Mouse (Mus musculus): ENCODE results near the gene Prkca. TPM values are rescaled to one million over a fixed set of nuclear protein-coding genes. Genes with fewer than 3 reads are reported as not detected.

The Prkca gene
- polyA plus RNA-seq, 1 experiment: 43.2 TPM

DNA sequence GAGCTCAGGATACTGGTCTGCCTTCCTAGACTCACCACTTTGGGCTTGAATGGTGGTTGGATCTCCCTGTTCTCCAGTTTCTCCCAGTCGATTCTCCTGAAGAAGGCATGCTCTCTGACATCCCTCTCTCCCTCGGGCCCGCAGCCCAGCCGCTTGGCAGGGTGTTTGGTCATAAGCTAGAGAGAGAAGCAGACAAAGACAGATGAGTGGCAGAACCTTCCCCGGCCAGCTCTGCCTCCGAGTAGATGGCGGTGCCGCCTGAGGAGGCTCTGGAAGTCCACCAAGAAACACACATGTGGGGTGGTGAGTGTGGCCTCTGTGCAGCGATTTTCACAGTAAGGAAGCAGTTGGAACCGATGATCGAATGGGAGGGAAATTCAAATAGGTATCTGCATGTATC lies 392.3 kb downstream of the Prkca start:
- H3K27ac ChIP-seq (ENCODE audit: insufficient read depth, low read length): no peak overlapping the region
- H3K4me3 ChIP-seq (ENCODE audit: insufficient read depth, low read length): no peak overlapping the region
- TF ChIP-seq CTCF (IDR thresholded peaks at IDR 0.05; ENCODE audit: borderline replicate concordance, insufficient read depth, low read length) (no peak), POLR2A (IDR thresholded peaks at IDR 0.05; ENCODE audit: low read depth, low read length) (no peak)
- H3K4me1 ChIP-seq (ENCODE audit: control insufficient read depth, insufficient read depth, low read length): no peaks in the 10 kb centered on the region

DNA sequence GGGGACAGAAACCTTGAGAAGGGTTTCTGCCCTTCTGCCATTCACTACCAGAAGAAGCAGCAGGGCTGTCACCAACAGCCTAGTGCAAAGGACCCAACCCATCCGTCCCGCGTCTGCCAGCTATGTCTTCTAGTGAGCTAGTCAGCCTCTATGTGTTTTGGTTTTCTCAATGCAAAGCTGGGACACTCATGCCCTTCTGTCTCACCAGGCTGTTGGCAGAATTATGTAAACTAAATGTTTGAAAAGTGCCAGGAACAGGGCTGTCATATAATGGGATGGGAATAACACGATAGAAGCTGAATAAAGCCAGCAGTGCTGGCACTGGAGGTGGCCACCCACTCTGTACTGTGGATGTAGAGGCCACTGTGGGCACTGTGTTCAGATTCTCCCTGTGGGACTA lies 393.1 kb downstream of the Prkca start:
- Histone ChIP-seq H3K4me1 (ENCODE audit: control insufficient read depth, insufficient read depth, low read length) (no peaks in the 10 kb centered on the region), H3K4me3 (ENCODE audit: insufficient read depth, low read length) (no peak overlapping the region), H3K27ac (ENCODE audit: insufficient read depth, low read length) (no peak overlapping the region)
- no peak for TF ChIP-seq CTCF (IDR thresholded peaks at IDR 0.05; ENCODE audit: borderline replicate concordance, insufficient read depth, low read length)
- no peak for TF ChIP-seq POLR2A (IDR thresholded peaks at IDR 0.05; ENCODE audit: low read depth, low read length)

DNA sequence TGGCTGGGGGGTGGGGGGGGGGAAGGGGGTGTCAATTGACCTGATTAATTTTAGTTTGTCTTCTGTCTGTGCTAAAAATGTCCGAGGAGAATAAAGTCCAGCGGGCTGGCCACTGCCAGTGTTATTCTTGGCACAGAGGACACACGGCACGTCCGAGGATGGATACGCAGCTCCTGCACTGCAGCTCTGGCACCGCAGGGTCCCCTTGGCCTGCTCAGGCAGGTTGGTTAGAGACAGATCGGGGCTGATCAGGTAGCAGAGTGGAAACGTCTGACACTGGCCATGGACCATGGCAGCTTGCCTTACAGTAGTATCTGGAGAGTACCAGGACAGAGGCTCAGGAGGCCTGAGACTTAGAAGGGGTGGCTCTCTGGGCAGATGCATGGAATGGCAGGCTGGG lies 393.5 kb downstream of the Prkca start:
- Histone ChIP-seq H3K27ac (ENCODE audit: insufficient read depth, low read length) (no peak overlapping the region), H3K4me3 (ENCODE audit: insufficient read depth, low read length) (no peak overlapping the region), H3K4me1 (ENCODE audit: control insufficient read depth, insufficient read depth, low read length) (no peaks in the 10 kb centered on the region)
- TF ChIP-seq CTCF (IDR thresholded peaks at IDR 0.05; ENCODE audit: borderline replicate concordance, insufficient read depth, low read length) (no peak), POLR2A (IDR thresholded peaks at IDR 0.05; ENCODE audit: low read depth, low read length) (no peak)

DNA sequence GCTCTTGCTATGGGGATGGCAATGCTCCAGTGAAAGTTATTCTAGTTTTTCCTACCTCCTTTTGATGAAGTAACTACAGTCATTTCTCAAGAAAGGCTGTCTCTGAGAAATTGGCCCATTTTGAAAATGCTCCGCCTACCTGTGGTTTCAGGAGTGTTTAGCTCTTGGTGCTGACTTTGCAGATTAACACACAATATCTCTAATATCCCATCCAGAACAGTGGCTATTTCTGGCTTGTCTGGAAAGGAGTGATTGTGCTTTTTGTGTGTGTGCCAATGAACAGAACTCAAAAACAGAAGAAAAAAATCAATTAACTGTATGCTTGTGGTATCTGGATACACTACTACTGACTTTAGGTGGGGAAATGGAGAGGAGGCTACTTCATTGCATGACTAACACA lies 395.8 kb downstream of the Prkca start:
- H3K4me1 ChIP-seq (ENCODE audit: control insufficient read depth, insufficient read depth, low read length): no peaks in the 10 kb centered on the region
- no peak for TF ChIP-seq POLR2A (IDR thresholded peaks at IDR 0.05; ENCODE audit: low read depth, low read length)
- TF ChIP-seq CTCF (IDR thresholded peaks at IDR 0.05; ENCODE audit: borderline replicate concordance, insufficient read depth, low read length): no peak
- H3K27ac ChIP-seq (ENCODE audit: insufficient read depth, low read length): no peak overlapping the region
- H3K4me3 ChIP-seq (ENCODE audit: insufficient read depth, low read length): no peak overlapping the region

DNA sequence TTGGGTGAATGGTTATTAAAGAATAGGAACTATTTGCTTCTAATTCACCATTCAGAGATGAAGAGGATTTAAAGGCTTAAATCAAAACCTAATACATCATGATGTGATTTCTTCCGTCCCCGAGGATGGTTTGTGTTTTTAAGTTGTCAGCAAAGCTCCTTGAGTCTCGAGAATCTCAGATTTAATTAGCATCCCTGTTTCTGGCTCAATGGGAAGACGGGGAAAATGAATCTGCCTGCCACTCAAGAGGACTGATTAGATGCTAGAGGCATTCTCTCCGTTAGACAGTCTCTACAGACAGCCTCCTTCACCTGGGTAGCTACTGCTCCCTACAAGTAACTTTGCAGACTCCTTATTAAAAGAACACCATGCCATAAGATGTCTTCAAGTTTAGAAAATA lies 396.9 kb downstream of the Prkca start:
- TF ChIP-seq CTCF (IDR thresholded peaks at IDR 0.05; ENCODE audit: borderline replicate concordance, insufficient read depth, low read length): no peak
- no peak for TF ChIP-seq POLR2A (IDR thresholded peaks at IDR 0.05; ENCODE audit: low read depth, low read length)
- Histone ChIP-seq H3K4me3 (ENCODE audit: insufficient read depth, low read length) (no peak overlapping the region), H3K4me1 (ENCODE audit: control insufficient read depth, insufficient read depth, low read length) (no peaks in the 10 kb centered on the region), H3K27ac (ENCODE audit: insufficient read depth, low read length) (no peak overlapping the region)

DNA sequence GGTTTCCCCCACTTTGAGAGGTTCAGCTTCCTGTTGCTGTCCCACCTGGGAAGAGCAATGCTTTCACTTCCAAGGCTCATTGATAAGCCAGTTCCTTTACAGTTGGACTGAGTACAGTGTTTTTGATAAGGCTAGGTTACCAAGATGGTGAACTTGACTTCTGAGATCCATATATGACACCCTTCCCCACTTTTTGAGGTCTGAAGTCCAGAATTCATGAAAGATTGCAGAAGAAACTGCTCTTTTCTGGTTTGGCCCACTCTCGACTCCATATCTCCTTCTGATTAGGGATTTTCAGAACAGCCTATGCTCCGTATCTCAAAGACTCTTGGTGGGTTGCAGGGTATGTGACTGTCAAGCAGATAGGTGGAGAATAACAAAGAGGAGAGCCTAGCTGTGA lies 406.8 kb downstream of the Prkca start:
- H3K27ac ChIP-seq (ENCODE audit: insufficient read depth, low read length): no peak overlapping the region
- no peak overlapping the region for H3K4me3 ChIP-seq (ENCODE audit: insufficient read depth, low read length)
- no peaks in the 10 kb centered on the region for H3K4me1 ChIP-seq (ENCODE audit: control insufficient read depth, insufficient read depth, low read length)
- TF ChIP-seq CTCF (IDR thresholded peaks at IDR 0.05; ENCODE audit: borderline replicate concordance, insufficient read depth, low read length) (no peak), POLR2A (IDR thresholded peaks at IDR 0.05; ENCODE audit: low read depth, low read length) (no peak)

DNA sequence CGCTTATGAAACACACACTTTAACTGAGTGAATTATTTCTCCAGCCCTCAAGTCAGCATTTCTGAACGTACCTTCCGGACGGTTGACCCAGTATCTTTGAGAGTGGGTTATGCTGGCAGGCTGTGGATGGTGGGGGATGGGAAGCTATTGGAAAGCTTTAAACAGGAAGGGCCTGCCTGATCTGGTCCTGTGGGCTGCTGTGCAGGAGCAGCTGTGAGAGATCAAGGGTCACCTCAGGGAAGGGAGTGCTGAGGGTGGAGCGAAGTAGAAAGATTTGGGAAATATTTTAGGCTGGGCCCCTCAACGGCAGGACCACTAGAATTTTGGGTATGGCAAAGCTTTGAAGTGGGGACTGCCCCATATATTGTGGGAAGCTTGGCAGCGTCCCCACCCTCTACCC lies 412.0 kb downstream of the Prkca start:
- Histone ChIP-seq H3K4me3 (ENCODE audit: insufficient read depth, low read length) (no peak overlapping the region), H3K27ac (ENCODE audit: insufficient read depth, low read length) (no peak overlapping the region), H3K4me1 (ENCODE audit: control insufficient read depth, insufficient read depth, low read length) (no peaks in the 10 kb centered on the region)
- TF ChIP-seq CTCF (IDR thresholded peaks at IDR 0.05; ENCODE audit: borderline replicate concordance, insufficient read depth, low read length): no peak
- TF ChIP-seq POLR2A (IDR thresholded peaks at IDR 0.05; ENCODE audit: low read depth, low read length): no peak

DNA sequence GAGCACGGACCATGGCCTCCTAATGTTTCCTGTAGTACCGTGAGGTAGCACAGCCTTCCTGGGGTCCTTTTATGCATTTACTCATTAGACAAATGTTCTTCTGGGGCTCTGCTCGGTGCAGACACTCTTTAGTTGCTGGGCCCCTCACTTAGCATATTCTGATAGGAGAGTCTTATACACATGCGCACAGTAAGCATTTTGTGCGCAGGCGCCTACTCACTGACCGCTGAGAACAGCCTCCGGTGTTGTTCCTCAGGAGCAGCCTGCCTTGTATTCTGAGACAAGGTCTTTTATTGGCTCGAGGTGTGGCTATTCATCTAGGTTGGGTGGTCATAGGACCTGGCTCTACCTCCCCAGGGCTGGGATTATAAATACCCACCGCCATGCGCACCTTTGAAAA lies 412.4 kb downstream of the Prkca start:
- Histone ChIP-seq H3K27ac (ENCODE audit: insufficient read depth, low read length) (no peak overlapping the region), H3K4me3 (ENCODE audit: insufficient read depth, low read length) (no peak overlapping the region), H3K4me1 (ENCODE audit: control insufficient read depth, insufficient read depth, low read length) (no peaks in the 10 kb centered on the region)
- TF ChIP-seq POLR2A (IDR thresholded peaks at IDR 0.05; ENCODE audit: low read depth, low read length) (no peak), CTCF (IDR thresholded peaks at IDR 0.05; ENCODE audit: borderline replicate concordance, insufficient read depth, low read length) (no peak)

DNA sequence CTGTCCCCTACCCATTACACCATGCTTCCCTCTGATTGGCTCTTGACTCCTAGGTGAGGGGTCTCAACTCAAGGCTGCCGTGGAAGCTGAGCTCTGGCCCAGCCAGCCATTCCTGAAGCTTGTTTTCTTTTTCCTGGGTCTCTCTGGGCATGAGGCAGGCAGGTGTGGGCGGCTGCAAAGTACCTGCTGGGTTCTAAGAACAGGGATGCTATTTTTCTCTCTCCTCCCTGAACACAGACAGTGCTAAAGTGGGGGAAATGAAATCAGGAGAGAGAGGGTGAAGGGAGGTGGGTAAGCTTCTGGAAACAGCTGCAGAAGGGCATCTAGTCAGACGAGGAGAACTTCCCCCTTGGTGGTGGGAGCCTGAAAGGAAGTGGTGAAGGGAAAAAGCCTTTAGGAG lies 414.0 kb downstream of the Prkca start:
- Histone ChIP-seq H3K4me1 (ENCODE audit: control insufficient read depth, insufficient read depth, low read length) (no peaks in the 10 kb centered on the region), H3K4me3 (ENCODE audit: insufficient read depth, low read length) (no peak overlapping the region), H3K27ac (ENCODE audit: insufficient read depth, low read length) (no peak overlapping the region)
- TF ChIP-seq POLR2A (IDR thresholded peaks at IDR 0.05; ENCODE audit: low read depth, low read length) (no peak), CTCF (IDR thresholded peaks at IDR 0.05; ENCODE audit: borderline replicate concordance, insufficient read depth, low read length) (no peak)

DNA sequence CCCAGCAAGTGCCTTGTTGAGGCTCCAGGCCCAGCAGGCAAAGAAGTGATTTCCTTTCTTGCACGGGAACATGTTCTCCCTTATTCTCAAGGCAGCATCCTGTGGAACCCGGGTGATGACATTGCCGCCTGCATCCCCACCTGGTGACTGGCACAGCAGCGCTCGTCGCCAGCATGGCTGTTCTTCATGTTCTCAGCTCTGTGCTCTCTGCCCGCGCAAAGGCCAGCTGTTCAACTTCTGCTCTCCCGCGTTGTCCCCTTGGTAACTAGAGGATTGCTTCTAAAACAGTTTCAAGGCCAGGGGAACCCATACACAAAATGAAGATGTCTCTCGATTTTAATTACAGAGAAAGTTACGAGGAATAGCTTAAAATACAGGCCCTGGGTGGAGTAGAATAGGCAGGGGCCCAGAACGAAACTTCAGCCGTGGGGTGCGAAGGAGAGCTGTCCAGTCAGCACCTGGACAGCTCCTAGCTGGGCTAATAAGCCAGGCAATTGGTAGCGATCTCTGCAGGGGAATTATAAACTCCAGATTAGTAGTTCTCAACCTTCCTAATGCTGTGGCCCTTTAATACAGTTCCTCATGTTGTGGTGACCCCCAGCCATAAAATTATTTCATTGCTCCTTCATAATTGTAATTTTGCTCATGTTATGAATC lies 423.7 kb downstream of the Prkca start:
- Histone ChIP-seq H3K4me1 (ENCODE audit: control insufficient read depth, insufficient read depth, low read length) (no peaks in the 10 kb centered on the region), H3K27ac (ENCODE audit: insufficient read depth, low read length) (no peak overlapping the region), H3K4me3 (ENCODE audit: insufficient read depth, low read length) (no peak overlapping the region)
- TF ChIP-seq CTCF (IDR thresholded peaks at IDR 0.05; ENCODE audit: borderline replicate concordance, insufficient read depth, low read length) (no peak), POLR2A (IDR thresholded peaks at IDR 0.05; ENCODE audit: low read depth, low read length) (no peak)
